Mouse (Mus musculus) heart, postnatal 36 days (tissue): ENCODE results near the gene Mbip. TPM values are rescaled to one million over a fixed set of nuclear protein-coding genes. Genes with fewer than 3 reads are reported as not detected.

Source experiments
- DNase-seq, 2 experiments: peaks; one replicate each; pipeline ENCODE4 v3.0.0; 2021 to 2022
- intact Hi-C: fragments of 180-260 bp; cut with DNase I; formaldehyde crosslinking; loops from one replicate; pipeline ENCODE4 v1.15.1; 2025
- total RNA-seq, 2 experiments: library from RNA; stranded (reverse); gene quantifications; 2 replicates each; pipeline ENCODE4 v1.2.3; 2021

Mbip gene
- total RNA-seq, 2 experiments from 2014 or later = 7.5 TPM

GRCm38 (mm10) chr12:56296524-56296923, 49.2 kb downstream of the Mbip start:
- intact Hi-C loops = no loop called here
- no peak for DNase-seq

DNA sequence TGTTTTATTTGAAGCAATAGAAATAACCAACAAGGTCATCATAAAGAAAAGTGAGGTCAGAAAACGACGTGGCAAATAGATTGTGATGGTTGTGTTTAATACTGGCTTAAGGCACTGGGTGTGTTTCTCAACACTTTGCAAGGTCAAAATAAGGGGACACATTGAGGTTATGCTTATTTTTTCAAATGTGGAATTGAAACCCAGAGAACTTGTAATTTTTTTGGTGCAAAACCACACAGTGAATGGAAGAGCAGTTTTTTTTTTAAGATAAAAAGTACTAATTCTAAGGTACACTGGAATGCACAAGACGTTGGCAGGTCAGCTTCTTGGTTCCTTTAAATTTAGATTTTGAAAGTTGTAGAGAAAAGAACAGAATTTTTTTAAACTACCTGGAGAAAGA, 50.5 kb downstream of the Mbip start:
- no peak for DNase-seq
- intact Hi-C loops = no loop called here

DNA sequence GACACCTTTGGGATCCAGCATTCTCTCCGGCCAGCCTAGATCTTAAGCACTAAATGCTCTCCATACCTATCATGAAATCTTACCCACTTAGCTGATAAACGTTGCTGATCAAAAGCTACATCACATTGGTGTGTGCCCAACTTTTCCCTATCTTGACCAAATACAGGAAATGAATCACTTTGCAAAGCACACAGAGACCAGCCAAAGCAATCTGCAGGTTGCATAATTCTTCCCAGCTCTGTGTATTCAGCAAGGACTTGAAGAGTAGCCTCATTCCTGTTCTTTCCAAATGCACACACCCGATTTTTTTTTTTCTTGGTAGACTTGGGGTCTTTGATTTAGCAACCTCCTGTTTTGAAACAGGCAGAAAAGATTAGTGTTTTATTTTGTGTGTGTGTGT, 57.1 kb downstream of the Mbip start:
- no peak for DNase-seq
- intact Hi-C loops = no loop called here

DNA sequence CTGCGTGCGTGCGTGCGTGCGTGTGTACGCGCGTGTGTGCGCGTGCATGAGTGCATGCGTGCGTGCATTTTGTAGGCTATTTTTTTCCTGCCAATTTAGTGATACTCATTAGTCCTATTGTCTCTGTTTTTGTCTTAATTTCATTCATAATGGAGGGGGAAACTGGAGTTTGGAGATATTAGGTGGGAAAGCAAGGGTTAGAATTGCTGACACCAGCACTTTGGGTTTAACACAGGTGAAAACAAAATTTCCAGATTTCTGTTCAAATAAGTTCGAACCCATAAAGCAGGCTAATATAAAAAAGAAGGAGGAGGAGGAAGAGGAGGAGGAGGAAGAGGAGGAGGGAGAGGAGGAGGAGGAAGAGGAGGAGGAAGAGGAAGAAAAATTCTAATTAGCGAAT, 58.9 kb downstream of the Mbip start:
- no peak for DNase-seq
- intact Hi-C loops = no loop called here

- no peak for DNase-seq
- intact Hi-C loops = no loop called here
Measured at GRCm38 (mm10) chr12:56284210-56284609, 61.5 kb downstream of the Mbip start.

GRCm38 (mm10) chr12:56281649-56282048, 64.0 kb downstream of the Mbip start:
- DNase-seq = no peak
- intact Hi-C loops = no loop called here

Other genes with a start within 250 kb of the Mbip start
- not detected for gene Nkx2-1, start 191.0 kb upstream of the Mbip start, total RNA-seq